23 mouse cellular contexts compared by ENCODE assay signal in the genomic region with DNA sequence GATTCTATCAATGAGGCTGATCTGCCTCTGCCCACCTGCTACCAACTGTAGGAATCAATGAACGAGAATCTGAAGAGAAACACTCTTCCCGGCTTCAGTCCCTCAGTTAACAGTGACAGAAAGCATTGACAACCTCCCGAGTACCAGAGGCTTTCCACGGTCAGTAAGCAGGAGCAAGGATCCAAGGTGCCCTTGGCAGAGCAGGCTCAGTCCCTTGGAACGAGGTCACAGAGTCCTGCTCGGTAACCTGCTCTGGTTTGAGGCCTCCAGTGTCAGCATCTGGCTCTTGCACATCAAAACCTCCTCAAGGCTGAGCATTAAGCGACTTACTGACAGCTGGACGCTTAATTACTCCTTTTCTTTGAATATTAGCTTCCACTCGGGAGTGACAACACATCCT. TPM values are rescaled to one million over a fixed set of nuclear protein-coding genes. Genes with fewer than 3 reads are reported as not detected.
DNase-seq lines count a peak whose midpoint lies in the region; ATAC-seq lines count a peak whose summit lies in the region.
"Had no signal": no experiment of that assay in that cellular context is flagged by ENCODE, and none has a peak within 500 bp of the region (broad histone marks: within the 10 kb centered on the region; RNA-seq: fewer than 3 reads in every experiment).

No protein-coding gene starts in this region.

- no peaks in the 10 kb centered on the region for H3K4me1 ChIP-seq in hindbrain, embryonic 14.5 days (replicated peaks; ENCODE audit: control insufficient read depth, insufficient read depth, low read length)
- no peaks in the 10 kb centered on the region; the same call in 1 of the 2 replicates for H3K4me1 ChIP-seq in hindbrain, embryonic 13.5 days (replicated peaks)
- H3K4me1 ChIP-seq in neural tube, embryonic 15.5 days = no peaks in the 10 kb centered on the region
- H3K4me1 ChIP-seq in forebrain, embryonic 12.5 days = no peaks in the 10 kb centered on the region
- H3K4me1 ChIP-seq: hindbrain, embryonic 15.5 days; intestine, embryonic 15.5 days; liver, embryonic 13.5 days had no signal

- ATAC-seq in hindbrain, embryonic 14.5 days (ENCODE audit: low FRiP score) = no peak
- no peak for ATAC-seq in hindbrain, embryonic 13.5 days (ENCODE audit: low FRiP score)
- no peak for ATAC-seq in neural tube, embryonic 15.5 days (ENCODE audit: low FRiP score)
- ATAC-seq in forebrain, embryonic 12.5 days (ENCODE audit: low FRiP score) = no peak
- ATAC-seq: intestine, embryonic 15.5 days; Patski had no signal

- WGBS in hindbrain, embryonic 14.5 days = 72% methylated on average over 9 of the region's 9 CpGs
- 79% methylated on average over 9 of the region's 9 CpGs for WGBS in hindbrain, embryonic 13.5 days
- WGBS in neural tube, embryonic 15.5 days = 70% methylated on average over 9 of the region's 9 CpGs
- WGBS in forebrain, embryonic 12.5 days = 73% methylated on average over 9 of the region's 9 CpGs

- H3K36me3 ChIP-seq in hindbrain, embryonic 14.5 days (replicated peaks; ENCODE audit: control insufficient read depth, insufficient read depth) = peaks cover 2% of the 10 kb centered on the region; the same call in 1 of the 2 replicates
- peaks cover 37% of the 10 kb centered on the region for H3K36me3 ChIP-seq in hindbrain, embryonic 13.5 days
- peaks cover 10% of the 10 kb centered on the region for H3K36me3 ChIP-seq in neural tube, embryonic 15.5 days
- peaks cover 5% of the 10 kb centered on the region for H3K36me3 ChIP-seq in forebrain, embryonic 12.5 days (replicated peaks)
- H3K36me3 ChIP-seq: G1E; intestine, embryonic 15.5 days; liver, embryonic 13.5 days had no signal

- H3K4me3 ChIP-seq in hindbrain, embryonic 14.5 days (replicated peaks; ENCODE audit: low read length) = no peak overlapping the region
- no peak overlapping the region for H3K4me3 ChIP-seq in hindbrain, embryonic 13.5 days
- no peak overlapping the region for H3K4me3 ChIP-seq in neural tube, embryonic 15.5 days (replicated peaks)
- H3K4me3 ChIP-seq in forebrain, embryonic 12.5 days (replicated peaks) = no peak overlapping the region
- H3K4me3 ChIP-seq: hindbrain, embryonic 15.5 days; intestine, embryonic 15.5 days; limb, embryonic 13.5 days; liver, embryonic 13.5 days had no signal

- H3K4me2 ChIP-seq in hindbrain, embryonic 14.5 days (replicated peaks) = no peak overlapping the region
- H3K4me2 ChIP-seq in hindbrain, embryonic 13.5 days = no peak overlapping the region
- H3K4me2 ChIP-seq in neural tube, embryonic 15.5 days = no peak overlapping the region
- H3K4me2 ChIP-seq in forebrain, embryonic 12.5 days = no peak overlapping the region
- H3K4me2 ChIP-seq: heart, embryonic 11.5 days; hindbrain, embryonic 15.5 days; intestine, embryonic 15.5 days; limb, embryonic 13.5 days; liver, embryonic 13.5 days; midbrain, embryonic 11.5 days had no signal

- DNase-seq in hindbrain, embryonic 14.5 days (ENCODE audit: low spot score) = no peak
- DNase-seq in neural tube, embryonic 10.5 days (ENCODE audit: extremely low spot score, low spot score) = no peak
- DNase-seq in kidney, postnatal 10 days = peak; percentile 38
- DNase-seq in ovary, adult 18-20 months (ENCODE audit: low spot score) = no peak
- DNase-seq: B cell, adult 2 months; cerebellum, adult 9-11 months; layer of hippocampus, postnatal 36 days; liver, embryonic 13.5 days; lung, adult 2 months; lung, postnatal 14 days; right cerebral cortex, postnatal 4 days; thymus, adult 2 months had no signal

- no peak overlapping the region for H3K9ac ChIP-seq in hindbrain, embryonic 14.5 days
- H3K9ac ChIP-seq in hindbrain, embryonic 13.5 days = no peak overlapping the region
- no peak overlapping the region for H3K9ac ChIP-seq in neural tube, embryonic 15.5 days (replicated peaks)
- H3K9ac ChIP-seq in forebrain, embryonic 12.5 days = no peak overlapping the region
- H3K9ac ChIP-seq: hindbrain, embryonic 15.5 days; intestine, embryonic 15.5 days; limb, embryonic 13.5 days; liver, embryonic 13.5 days had no signal

- H3K27ac ChIP-seq in hindbrain, embryonic 14.5 days = 0 out of 2 replicates have a peak overlapping the region, but pooled peaks have one; percentile 43
- H3K27ac ChIP-seq in hindbrain, embryonic 13.5 days = no peak overlapping the region
- H3K27ac ChIP-seq in neural tube, embryonic 15.5 days (replicated peaks) = 0 out of 2 replicates have a peak overlapping the region, but pooled peaks have one; percentile 9
- H3K27ac ChIP-seq in forebrain, embryonic 12.5 days = no peak overlapping the region
- H3K27ac ChIP-seq: hindbrain, embryonic 15.5 days; intestine, embryonic 15.5 days; limb, embryonic 13.5 days; liver, embryonic 13.5 days had no signal

- H3K9me3 ChIP-seq in hindbrain, embryonic 14.5 days (ENCODE audit: control insufficient read depth, low read length) = no peaks in the 10 kb centered on the region
- H3K9me3 ChIP-seq in hindbrain, embryonic 13.5 days = no peaks in the 10 kb centered on the region
- no peaks in the 10 kb centered on the region for H3K9me3 ChIP-seq in neural tube, embryonic 15.5 days (replicated peaks)
- no peaks in the 10 kb centered on the region for H3K9me3 ChIP-seq in forebrain, embryonic 12.5 days
- H3K9me3 ChIP-seq: hindbrain, embryonic 15.5 days; intestine, embryonic 15.5 days; limb, embryonic 13.5 days; liver, embryonic 13.5 days had no signal

- H3K27me3 ChIP-seq in hindbrain, embryonic 14.5 days (ENCODE audit: control insufficient read depth, insufficient read depth, low read length) = no peaks in the 10 kb centered on the region
- no peaks in the 10 kb centered on the region for H3K27me3 ChIP-seq in hindbrain, embryonic 13.5 days
- H3K27me3 ChIP-seq in neural tube, embryonic 15.5 days (replicated peaks) = no peaks in the 10 kb centered on the region
- no peaks in the 10 kb centered on the region for H3K27me3 ChIP-seq in forebrain, embryonic 12.5 days
- H3K27me3 ChIP-seq: CH12.LX; hindbrain, embryonic 15.5 days; intestine, embryonic 15.5 days; limb, embryonic 13.5 days; liver, embryonic 13.5 days; Patski had no signal

RNA-seq across cellular contexts. Expression of a gene that starts 43.4 kb away (rescaled TPM):
- polyA plus RNA-seq in hindbrain, embryonic 14.5 days (2014; fragmentation: Nextera tagmentation; extraction: Ambion mirVana) = 17.9 and 21.4 TPM in 2 replicates
- 12.3 and 12.8 TPM in 2 replicates for polyA plus RNA-seq in hindbrain, embryonic 13.5 days (2015; fragmentation: Nextera tagmentation; extraction: Ambion mirVana)
- polyA plus RNA-seq in neural tube, embryonic 15.5 days (2015; fragmentation: Nextera tagmentation; extraction: Ambion mirVana) = 12.6 and 13.3 TPM in 2 replicates
- polyA plus RNA-seq in forebrain, embryonic 12.5 days (2016; fragmentation: Nextera tagmentation; extraction: Ambion mirVana) = 8.2 and 11.1 TPM in 2 replicates

Comparison
In these comparisons a context has a peak if more than half of its experiments do, and no peak if none do; other contexts are left out.
1. H3K27ac ChIP-seq: peak in hindbrain, embryonic 14.5 days (single experiment) and neural tube, embryonic 15.5 days (single experiment); none in hindbrain, embryonic 13.5 days (single experiment) and forebrain, embryonic 12.5 days (single experiment).